Mouse (Mus musculus) heart, embryonic 11.5 days (tissue): ENCODE results near the gene Msi2. TPM values are rescaled to one million over a fixed set of nuclear protein-coding genes. Genes with fewer than 3 reads are reported as not detected.

ENCODE experiments used
- ATAC-seq: fragments of 200-750 bp; cut with Nextera tagmentation; replicated peaks from 2 replicates; pipeline ENCODE4 v1.8.0; 2017; ENCODE audit warnings: moderate library complexity; ENCODE audit not compliant: insufficient number of reproducible peaks, low FRiP score, low TSS enrichment
- H3K27ac ChIP-seq: fragments of 300-500 bp; sonication (generic); 2 replicates; pipeline ENCODE4 v1.5.1; 2014; ENCODE audit warnings: mild to moderate bottlenecking, low read depth, low read length
- H3K27me3 ChIP-seq: fragments of 300-500 bp; sonication (generic); 2 replicates; pipeline ENCODE4 v1.6.1; 2014; ENCODE audit warnings: mild to moderate bottlenecking, low read length, mixed read lengths; ENCODE audit not compliant: control insufficient read depth, insufficient read depth
- H3K36me3 ChIP-seq: fragments of 300-500 bp; sonication (generic); 2 replicates; pipeline ENCODE4 v1.6.1; 2014; ENCODE audit warnings: mild to moderate bottlenecking, low read length, moderate library complexity, mixed read lengths; ENCODE audit not compliant: control insufficient read depth, insufficient read depth
- H3K4me1 ChIP-seq: fragments of 300-500 bp; sonication (generic); 2 replicates; pipeline ENCODE4 v1.6.1; 2014; ENCODE audit warnings: low read length; ENCODE audit not compliant: control insufficient read depth, insufficient read depth
- H3K4me2 ChIP-seq: fragments of 300-500 bp; sonication (generic); 2 replicates; pipeline ENCODE4 v1.6.1; 2014; ENCODE audit warnings: mild to moderate bottlenecking, moderate library complexity
- H3K4me3 ChIP-seq: fragments of 300-500 bp; sonication (generic); 2 replicates; pipeline ENCODE4 v1.5.1; 2014; ENCODE audit warnings: low read depth, low read length
- H3K9ac ChIP-seq: fragments of 300-500 bp; sonication (generic); 2 replicates; pipeline ENCODE4 v1.6.1; 2014; ENCODE audit warnings: mild to moderate bottlenecking, low read depth, low read length, moderate library complexity
- H3K9me3 ChIP-seq: fragments of 300-500 bp; sonication (generic); replicated peaks from 2 replicates; pipeline ENCODE4 v1.6.1; 2016; ENCODE audit warnings: low read length; ENCODE audit not compliant: control insufficient read depth
- WGBS: fragments of 180-500 bp; shearing (Covaris S2); extraction: QIAGEN DNeasy Blood & Tissue Kit; methylation state at CpG from one replicate; pipeline ENCODE4 v1.1.7; 2014; ENCODE audit not compliant: insufficient replicate concordance; 5-methylcytosine and 5-hydroxymethylcytosine counted together
- polyA plus RNA-seq: library from polyadenylated mRNA; unstranded; fragments of >200 nt; fragmentation: Nextera tagmentation; extraction: Ambion mirVana; gene quantifications from 2 replicates; pipeline ENCODE4 v1.2.1, GENCODE M21; 2014

The Msi2 gene
- polyA plus RNA-seq, 1 experiment from 2014 or later: 18.4 TPM

DNA sequence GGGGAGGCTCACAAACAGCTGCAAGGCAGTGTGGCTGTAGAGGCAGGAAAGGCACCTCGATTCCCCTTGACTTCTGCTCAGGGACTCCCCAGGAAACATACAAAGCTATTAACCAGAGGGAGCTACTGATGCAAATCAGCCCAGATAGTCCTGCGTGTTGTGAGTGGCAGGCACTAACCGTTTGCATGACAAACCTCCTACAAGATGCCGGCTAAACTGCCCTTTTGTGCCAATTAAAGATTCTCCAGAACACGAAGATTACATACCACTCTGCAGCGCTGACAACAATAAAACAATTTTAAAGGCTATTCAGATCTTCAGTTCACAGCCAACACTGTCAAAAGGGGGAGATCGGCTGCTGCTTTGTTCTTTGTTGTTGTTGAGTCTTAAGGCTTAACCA, 191.6 kb downstream of the Msi2 start:
- Histone ChIP-seq H3K4me3 (no peak overlapping the region), H3K9ac (no peak overlapping the region), H3K9me3 (no peaks in the 10 kb centered on the region), H3K27me3 (no peaks in the 10 kb centered on the region), H3K4me1 (peaks cover 84% of the 10 kb centered on the region), H3K27ac (0 out of 2 replicates have a peak overlapping the region, but pooled peaks have one; percentile 16), H3K4me2 (no peak overlapping the region), H3K36me3 (no peaks in the 10 kb centered on the region)
- no peak for ATAC-seq
- 24% methylated on average over 7 of the region's 7 CpGs for WGBS

DNA sequence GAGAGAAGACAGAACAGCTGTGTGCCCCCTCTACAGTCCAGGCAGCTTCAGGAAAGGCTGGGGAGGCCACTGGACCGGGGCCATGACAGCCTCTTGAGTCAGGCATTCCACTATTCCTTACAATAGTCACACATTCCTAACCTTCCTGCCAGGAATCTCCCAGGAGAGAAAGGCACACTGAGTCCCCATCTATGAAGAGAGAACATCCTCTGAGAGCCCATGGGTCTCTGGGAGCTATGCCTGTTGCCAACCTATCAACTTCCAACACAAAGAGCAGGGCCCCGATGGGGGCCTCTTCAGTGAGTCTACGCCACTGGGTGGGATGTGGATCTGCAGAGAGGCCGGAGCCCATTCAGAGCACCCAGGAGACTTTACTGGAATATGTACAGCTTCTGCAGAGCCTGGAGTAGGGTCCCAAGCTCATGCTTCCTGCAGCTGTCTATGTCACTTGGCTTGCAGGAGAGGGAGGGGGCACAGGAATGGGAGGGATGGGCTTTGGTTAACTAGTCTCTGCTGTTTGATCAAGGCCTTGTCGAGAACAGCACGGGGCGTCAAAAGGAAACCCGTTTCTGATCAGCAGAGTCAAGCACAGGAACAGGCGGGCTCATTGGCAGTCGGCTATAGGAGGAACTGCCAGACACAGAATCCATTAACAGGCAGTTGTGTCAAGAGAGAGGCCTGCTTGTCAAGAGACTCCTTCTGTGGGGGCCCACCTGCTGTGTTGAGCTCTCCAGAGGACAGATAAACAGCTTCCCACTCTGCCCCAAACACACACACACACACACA, 193.3 kb downstream of the Msi2 start:
- Histone ChIP-seq H3K4me3 (no peak overlapping the region), H3K4me1 (peaks cover 89% of the 10 kb centered on the region), H3K9me3 (no peaks in the 10 kb centered on the region), H3K27me3 (no peaks in the 10 kb centered on the region), H3K9ac (peak overlapping the region; percentile 8; the same call in 1 of the 2 replicates), H3K36me3 (no peaks in the 10 kb centered on the region), H3K27ac (peak overlapping the region; percentile 90), H3K4me2 (peak overlapping the region; percentile 31; the same call in 1 of the 2 replicates)
- WGBS: 14% methylated on average over 10 of the region's 10 CpGs
- no peak for ATAC-seq

DNA sequence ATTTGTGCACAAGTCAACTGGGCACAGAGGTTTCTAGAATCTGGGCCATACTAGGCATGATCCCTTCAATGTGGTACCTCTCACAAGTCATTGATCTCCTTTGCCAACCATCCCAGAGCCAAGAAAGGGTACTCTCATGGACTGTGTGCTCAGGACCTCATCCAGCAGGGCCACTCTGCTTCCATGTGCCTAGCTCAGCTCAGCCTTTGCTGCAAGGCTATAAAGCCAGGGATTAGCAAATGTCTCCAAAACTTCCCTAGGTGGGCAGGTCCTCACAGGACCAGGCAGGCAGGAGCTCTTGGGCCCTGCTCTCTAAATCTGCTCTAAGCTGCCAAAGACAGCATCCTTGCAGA, 193.9 kb downstream of the Msi2 start:
- ATAC-seq: no peak

DNA sequence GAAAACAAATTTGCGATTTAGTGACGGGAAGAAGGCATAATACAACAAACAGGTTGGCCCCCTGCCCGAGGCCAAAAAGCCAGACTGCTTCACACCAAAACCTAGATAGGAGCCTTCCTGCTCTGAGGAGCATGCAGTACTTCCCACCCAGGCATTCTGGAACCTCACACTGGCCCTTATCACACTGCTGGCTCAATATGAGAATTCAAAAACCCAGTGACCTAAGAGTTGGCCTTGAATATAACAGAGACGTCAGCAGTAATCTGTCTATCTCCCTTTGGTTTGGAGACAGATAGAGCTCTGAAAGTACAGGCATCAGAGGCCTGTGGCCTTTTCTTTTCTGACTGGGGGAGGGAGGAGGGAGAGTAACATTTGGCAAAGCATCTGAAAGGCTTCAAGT, 194.4 kb downstream of the Msi2 start:
- no peaks in the 10 kb centered on the region for H3K27me3 ChIP-seq
- no peaks in the 10 kb centered on the region for H3K9me3 ChIP-seq
- H3K36me3 ChIP-seq: no peaks in the 10 kb centered on the region
- peak; percentile 60; the same call in 1 of the 2 replicates for ATAC-seq
- no peak overlapping the region for H3K4me3 ChIP-seq
- H3K9ac ChIP-seq: no peak overlapping the region
- H3K27ac ChIP-seq: peak overlapping the region; percentile 90; the same call in 1 of the 2 replicates
- peaks cover 78% of the 10 kb centered on the region for H3K4me1 ChIP-seq
- 13% methylated on average over 4 of the region's 4 CpGs for WGBS
- H3K4me2 ChIP-seq: no peak overlapping the region

More for the DNA sequence above, 193.9 kb downstream of the Msi2 start:
- H3K9ac ChIP-seq: no peak overlapping the region; the same call in 1 of the 2 replicates
- no peaks in the 10 kb centered on the region for H3K9me3 ChIP-seq
- no peaks in the 10 kb centered on the region for H3K27me3 ChIP-seq
- peak overlapping the region; percentile 90 for H3K27ac ChIP-seq
- H3K4me1 ChIP-seq: peaks cover 83% of the 10 kb centered on the region
- no peaks in the 10 kb centered on the region for H3K36me3 ChIP-seq
- H3K4me2 ChIP-seq: no peak overlapping the region
- no peak overlapping the region for H3K4me3 ChIP-seq

DNA sequence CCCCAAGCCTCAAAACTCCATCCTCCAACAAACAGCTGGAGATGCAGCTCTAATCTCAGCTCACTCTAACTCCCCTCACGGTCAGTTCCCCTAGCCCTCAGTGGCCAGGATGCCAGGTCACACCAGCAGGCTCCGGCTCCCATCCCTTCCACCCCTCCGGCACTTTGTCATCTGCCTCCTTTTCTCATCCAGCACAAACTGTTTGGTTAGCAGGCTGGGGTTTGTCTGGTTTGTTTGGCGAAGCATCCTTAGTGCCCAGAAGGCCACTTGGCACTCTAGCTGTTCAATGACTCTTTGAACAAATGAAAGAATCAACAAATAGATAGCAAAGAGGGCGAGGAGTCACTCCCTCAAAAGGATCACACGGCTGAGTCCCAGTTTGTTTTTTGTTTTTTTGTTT, 194.8 kb downstream of the Msi2 start:
- 41% methylated on average over 6 of the region's 6 CpGs for WGBS
- Histone ChIP-seq H3K36me3 (no peaks in the 10 kb centered on the region), H3K9me3 (no peaks in the 10 kb centered on the region), H3K9ac (no peak overlapping the region), H3K27ac (peak overlapping the region; percentile 90), H3K27me3 (no peaks in the 10 kb centered on the region), H3K4me2 (no peak overlapping the region), H3K4me1 (peaks cover 74% of the 10 kb centered on the region), H3K4me3 (no peak overlapping the region)
- no peak for ATAC-seq

DNA sequence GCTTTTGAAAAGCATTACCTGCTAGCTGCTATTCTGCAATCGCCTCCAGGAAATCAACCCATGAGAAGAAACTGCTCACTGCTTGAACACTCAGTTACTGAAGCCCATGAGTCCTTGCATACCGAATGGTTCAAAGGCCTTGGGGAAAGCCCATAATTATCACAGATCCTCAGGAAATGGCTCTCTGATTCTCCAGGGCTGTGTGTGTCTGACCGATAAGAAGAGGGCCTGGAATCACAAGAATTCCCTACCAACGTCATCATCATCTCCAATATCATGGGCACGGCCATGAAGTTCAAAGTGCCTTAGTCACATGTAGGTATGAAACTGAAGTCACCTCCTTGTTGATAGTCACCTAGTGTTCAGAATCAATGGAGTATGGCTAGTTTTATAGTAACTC, 196.2 kb downstream of the Msi2 start:
- Histone ChIP-seq H3K4me1 (peaks cover 65% of the 10 kb centered on the region), H3K9ac (no peak overlapping the region), H3K36me3 (no peaks in the 10 kb centered on the region), H3K27me3 (no peaks in the 10 kb centered on the region), H3K4me3 (no peak overlapping the region), H3K27ac (peak overlapping the region; percentile 50; the same call in 1 of the 2 replicates), H3K9me3 (no peaks in the 10 kb centered on the region), H3K4me2 (no peak overlapping the region)
- 31% methylated on average over 5 of the region's 5 CpGs for WGBS
- no peak for ATAC-seq

DNA sequence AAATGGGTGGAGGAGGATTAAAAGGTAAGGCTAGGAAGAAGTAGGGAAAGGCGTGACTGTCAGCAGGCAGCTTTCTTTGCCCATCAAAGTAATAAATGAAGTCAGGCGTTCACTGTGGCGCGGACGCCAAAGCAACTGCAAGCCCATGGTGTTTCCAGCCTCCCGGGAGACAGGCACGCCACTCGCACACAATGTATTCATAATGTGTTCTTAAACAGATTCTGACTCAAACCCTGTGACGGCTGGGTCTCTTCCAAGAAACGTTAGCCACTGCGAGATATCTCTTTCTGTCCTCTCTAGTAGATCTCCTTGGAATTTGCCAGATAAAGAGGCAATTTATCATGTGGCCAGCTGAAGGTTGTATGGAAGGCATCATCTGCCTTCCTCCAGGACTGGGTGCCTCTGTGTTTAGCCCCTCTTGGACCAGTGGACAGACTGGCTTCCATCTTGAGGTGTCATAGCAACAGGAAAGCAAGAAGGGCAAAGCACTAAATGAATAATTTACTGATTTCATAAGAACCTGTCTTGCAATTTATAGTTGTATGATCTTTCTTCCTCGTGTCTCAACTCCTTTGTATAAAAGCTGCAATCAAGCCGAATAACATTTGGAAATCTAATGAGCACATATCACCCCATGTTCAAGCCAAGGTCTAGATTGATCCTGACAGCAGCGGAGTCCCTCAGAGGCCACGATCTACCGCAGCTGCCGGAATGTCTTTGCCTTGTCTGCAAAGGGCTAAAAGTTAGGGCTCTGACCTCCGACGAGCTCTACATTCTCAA, 197.2 kb downstream of the Msi2 start:
- no peaks in the 10 kb centered on the region for H3K9me3 ChIP-seq
- H3K36me3 ChIP-seq: no peaks in the 10 kb centered on the region
- 68% methylated on average over 19 of the region's 19 CpGs for WGBS
- H3K4me3 ChIP-seq: no peak overlapping the region
- H3K27ac ChIP-seq: peak overlapping the region; percentile 46; the same call in 1 of the 2 replicates
- H3K4me2 ChIP-seq: no peak overlapping the region
- peaks cover 65% of the 10 kb centered on the region for H3K4me1 ChIP-seq
- ATAC-seq: no peak
- no peak overlapping the region for H3K9ac ChIP-seq
- no peaks in the 10 kb centered on the region for H3K27me3 ChIP-seq

DNA sequence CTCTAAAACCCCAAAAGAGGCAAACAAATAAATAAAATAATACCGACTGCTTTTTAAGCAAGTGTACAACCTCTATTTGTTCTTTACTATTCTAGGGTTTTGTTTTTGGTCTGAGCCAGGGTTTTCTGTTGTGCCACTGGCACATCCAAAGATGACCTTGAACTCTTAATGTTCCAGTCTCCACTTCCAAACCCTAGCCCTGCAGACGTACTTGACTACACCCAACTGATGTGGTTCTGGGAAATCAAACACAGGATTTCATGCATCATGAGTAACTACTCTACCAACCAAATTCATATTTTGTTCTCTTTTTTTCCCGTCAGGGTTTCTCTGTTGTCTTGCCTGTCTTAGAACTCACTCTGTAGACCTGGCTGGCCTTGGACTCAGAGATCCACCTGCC, 200.0 kb downstream of the Msi2 start:
- H3K36me3 ChIP-seq: no peaks in the 10 kb centered on the region
- WGBS: 87% methylated on average over 3 of the region's 3 CpGs
- H3K27ac ChIP-seq: no peak overlapping the region
- ATAC-seq: no peak
- H3K4me2 ChIP-seq: no peak overlapping the region
- H3K4me3 ChIP-seq: no peak overlapping the region
- no peaks in the 10 kb centered on the region for H3K27me3 ChIP-seq
- H3K9me3 ChIP-seq: no peaks in the 10 kb centered on the region
- H3K4me1 ChIP-seq: peaks cover 48% of the 10 kb centered on the region
- H3K9ac ChIP-seq: no peak overlapping the region
